Mouse (Mus musculus): ENCODE measurements around the gene Slc16a7. TPM values are rescaled to one million over a fixed set of nuclear protein-coding genes. Genes with fewer than 3 reads are reported as not detected.

The Slc16a7 gene
- polyA plus RNA-seq, 1 experiment from 2014 or later, result 5.6 TPM

DNA sequence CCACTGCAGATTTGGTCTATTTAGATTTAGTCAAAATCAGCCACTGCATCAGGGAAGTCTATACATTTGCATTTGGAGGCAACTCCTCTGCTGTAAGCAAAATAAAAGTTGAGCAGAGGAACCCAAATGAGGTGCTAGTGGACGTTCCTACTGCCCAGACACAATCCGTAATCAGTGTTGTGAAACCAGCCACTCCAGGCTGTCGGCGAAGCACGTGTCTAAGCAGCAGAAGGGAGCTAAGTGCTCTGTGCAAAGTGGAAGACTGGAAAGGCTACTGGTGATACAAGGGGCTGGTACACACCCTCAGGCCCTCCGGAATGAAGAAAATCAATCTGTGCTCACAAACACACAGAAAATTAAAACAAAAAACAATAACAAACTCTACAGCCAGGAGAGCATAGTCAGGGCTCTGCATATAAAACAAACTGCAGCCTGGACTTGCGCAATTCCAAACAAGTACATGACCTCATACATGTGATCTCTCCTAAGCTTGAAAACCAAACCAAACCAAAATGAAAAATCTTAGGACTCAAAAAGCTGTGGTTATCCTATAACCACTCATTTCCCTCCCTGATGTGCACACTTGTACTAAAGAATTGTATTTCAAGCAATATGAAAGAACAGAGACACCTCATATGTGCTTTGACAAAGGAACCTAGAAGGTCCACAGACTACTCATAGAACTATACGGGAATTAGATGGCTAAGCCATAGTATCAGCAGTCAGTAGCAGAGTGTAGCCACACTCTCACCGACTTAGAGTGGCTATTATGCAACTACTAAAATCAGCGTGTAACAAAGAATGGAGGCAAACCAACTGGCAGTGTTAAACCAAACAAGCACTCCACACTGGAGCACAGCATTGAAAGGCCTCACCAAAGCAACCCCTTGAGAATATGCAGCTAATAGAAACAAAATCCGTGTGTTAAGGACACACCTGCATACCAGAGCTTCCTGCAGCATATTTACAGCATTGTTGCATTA lies 67.5 kb downstream of the Slc16a7 start:
- Histone ChIP-seq H3K36me3 (no peaks in the 10 kb centered on the region), H3K27me3 (no peaks in the 10 kb centered on the region), H3K27ac (no peak overlapping the region), H3K4me2 (replicated peaks) (no peak overlapping the region), H3K4me1 (no peaks in the 10 kb centered on the region), H3K9ac (no peak overlapping the region), H3K9me3 (no peaks in the 10 kb centered on the region), H3K4me3 (no peak overlapping the region)
- no peak for ATAC-seq (ENCODE audit: insufficient number of reproducible peaks, insufficient read depth, low FRiP score, low TSS enrichment)
- 82% methylated on average over 11 of the region's 11 CpGs for WGBS

GRCm38 (mm10) chr10:125317317-125317716 lies 71.9 kb downstream of the Slc16a7 start:
- no peaks in the 10 kb centered on the region for H3K36me3 ChIP-seq
- H3K4me1 ChIP-seq, result no peaks in the 10 kb centered on the region
- no peak for ATAC-seq (ENCODE audit: insufficient number of reproducible peaks, insufficient read depth, low FRiP score, low TSS enrichment)
- H3K27ac ChIP-seq, result no peak overlapping the region
- no peaks in the 10 kb centered on the region for H3K27me3 ChIP-seq
- no peak overlapping the region for H3K9ac ChIP-seq
- 64% methylated on average over 6 of the region's 6 CpGs for WGBS
- no peak overlapping the region for H3K4me3 ChIP-seq
- no peaks in the 10 kb centered on the region for H3K9me3 ChIP-seq
- H3K4me2 ChIP-seq (replicated peaks), result no peak overlapping the region

DNA sequence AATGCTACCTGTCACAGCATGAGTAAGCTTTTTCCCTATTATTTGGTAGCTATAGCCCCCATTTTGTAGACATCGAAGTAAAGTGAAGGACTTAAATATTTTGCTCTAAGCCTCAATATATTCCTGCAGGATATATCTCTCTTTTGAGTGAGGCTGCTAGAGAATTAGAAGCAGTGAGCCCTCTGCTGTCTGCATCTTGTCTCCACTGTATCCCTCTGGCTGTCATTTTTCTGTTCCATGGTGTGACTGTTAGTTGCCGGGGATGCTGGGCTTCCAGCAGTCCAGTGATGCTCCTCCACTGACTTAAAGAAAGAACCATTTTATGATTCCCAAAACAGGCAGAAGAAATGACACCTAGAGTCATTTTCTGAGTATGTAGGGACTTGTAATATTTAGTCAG lies 78.4 kb downstream of the Slc16a7 start:
- H3K4me3 ChIP-seq, result no peak overlapping the region
- no peak overlapping the region for H3K4me2 ChIP-seq (replicated peaks)
- no peaks in the 10 kb centered on the region for H3K9me3 ChIP-seq
- 90% methylated on average over 2 of the region's 2 CpGs for WGBS
- H3K27ac ChIP-seq, result no peak overlapping the region
- H3K9ac ChIP-seq, result no peak overlapping the region
- H3K4me1 ChIP-seq, result no peaks in the 10 kb centered on the region
- no peak for ATAC-seq (ENCODE audit: insufficient number of reproducible peaks, insufficient read depth, low FRiP score, low TSS enrichment)
- H3K27me3 ChIP-seq, result no peaks in the 10 kb centered on the region
- H3K36me3 ChIP-seq, result no peaks in the 10 kb centered on the region

DNA sequence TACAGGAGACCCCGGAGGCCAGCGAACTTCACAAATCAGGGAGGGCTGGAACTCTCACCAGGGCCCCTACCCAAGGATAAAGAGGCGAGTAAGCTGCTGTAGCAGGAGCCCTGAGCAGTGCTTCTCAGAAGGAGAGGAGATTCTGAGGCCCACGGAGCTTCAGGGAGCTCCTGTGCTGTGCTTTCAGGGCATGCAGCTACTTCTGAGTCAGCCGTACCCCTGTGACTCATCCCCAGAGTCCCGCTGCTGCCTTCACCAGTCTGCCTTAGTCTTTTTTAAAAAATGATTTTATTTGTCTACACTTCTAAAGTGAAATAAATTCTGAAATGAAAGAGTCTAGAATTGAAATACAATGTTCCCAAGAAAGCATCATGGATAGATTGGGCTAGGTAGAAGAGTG lies 91.2 kb downstream of the Slc16a7 start:
- Histone ChIP-seq H3K4me3 (no peak overlapping the region), H3K27ac (no peak overlapping the region), H3K9ac (no peak overlapping the region), H3K36me3 (no peaks in the 10 kb centered on the region), H3K27me3 (no peaks in the 10 kb centered on the region), H3K4me2 (replicated peaks) (no peak overlapping the region), H3K4me1 (no peaks in the 10 kb centered on the region), H3K9me3 (no peaks in the 10 kb centered on the region)
- WGBS, result 80% methylated on average over 6 of the region's 6 CpGs
- no peak for ATAC-seq (ENCODE audit: insufficient number of reproducible peaks, insufficient read depth, low FRiP score, low TSS enrichment)

DNA sequence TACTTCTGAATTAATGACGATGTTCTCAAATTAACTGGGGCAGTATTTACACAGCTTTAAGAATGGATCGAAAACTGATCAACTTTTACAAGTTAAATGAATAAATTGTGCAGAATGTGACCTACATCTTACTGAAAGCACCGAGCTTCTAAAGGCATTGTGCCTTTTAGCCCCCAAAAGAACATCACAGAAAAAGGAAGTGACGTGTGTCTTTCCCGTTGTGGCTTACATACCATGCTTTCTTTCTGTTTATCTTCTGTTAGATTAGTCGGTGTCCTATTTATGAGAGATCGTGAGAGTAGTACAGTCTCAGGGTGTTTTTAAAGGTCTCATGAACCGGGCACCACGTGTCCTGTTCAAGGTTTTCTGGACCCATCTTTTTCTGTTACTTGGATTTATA lies 98.9 kb downstream of the Slc16a7 start:
- Histone ChIP-seq H3K27ac (no peak overlapping the region), H3K36me3 (no peaks in the 10 kb centered on the region), H3K9me3 (no peaks in the 10 kb centered on the region), H3K4me3 (no peak overlapping the region), H3K27me3 (no peaks in the 10 kb centered on the region), H3K9ac (no peak overlapping the region), H3K4me2 (replicated peaks) (no peak overlapping the region), H3K4me1 (no peaks in the 10 kb centered on the region)
- WGBS, result 86% methylated on average over 9 of the region's 9 CpGs
- ATAC-seq (ENCODE audit: insufficient number of reproducible peaks, insufficient read depth, low FRiP score, low TSS enrichment), result no peak

DNA sequence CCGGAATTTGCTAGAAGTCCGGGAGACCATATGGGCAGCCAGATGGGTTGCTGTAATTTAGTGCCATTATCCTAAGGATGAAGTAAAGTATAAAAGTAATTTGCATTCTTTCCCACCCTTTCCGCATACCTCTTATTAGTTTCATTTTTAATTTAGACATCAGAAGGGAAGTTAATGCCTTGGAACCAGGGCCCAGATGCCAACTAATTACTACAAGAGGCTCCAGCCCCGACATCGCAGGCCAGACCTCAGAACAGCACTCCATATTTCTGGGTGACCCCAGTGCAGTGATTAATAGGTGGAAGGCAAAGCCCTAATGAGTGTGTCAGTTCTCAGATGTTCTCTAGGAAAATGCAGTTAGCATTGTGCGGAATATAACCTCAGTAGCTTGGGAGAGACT lies 100.7 kb downstream of the Slc16a7 start:
- no peaks in the 10 kb centered on the region for H3K4me1 ChIP-seq
- 71% methylated on average over 6 of the region's 6 CpGs for WGBS
- no peaks in the 10 kb centered on the region for H3K9me3 ChIP-seq
- no peak overlapping the region for H3K4me2 ChIP-seq (replicated peaks)
- ATAC-seq (ENCODE audit: insufficient number of reproducible peaks, insufficient read depth, low FRiP score, low TSS enrichment), result no peak
- no peaks in the 10 kb centered on the region for H3K27me3 ChIP-seq
- H3K36me3 ChIP-seq, result no peaks in the 10 kb centered on the region
- H3K9ac ChIP-seq, result no peak overlapping the region
- H3K27ac ChIP-seq, result no peak overlapping the region
- no peak overlapping the region for H3K4me3 ChIP-seq

DNA sequence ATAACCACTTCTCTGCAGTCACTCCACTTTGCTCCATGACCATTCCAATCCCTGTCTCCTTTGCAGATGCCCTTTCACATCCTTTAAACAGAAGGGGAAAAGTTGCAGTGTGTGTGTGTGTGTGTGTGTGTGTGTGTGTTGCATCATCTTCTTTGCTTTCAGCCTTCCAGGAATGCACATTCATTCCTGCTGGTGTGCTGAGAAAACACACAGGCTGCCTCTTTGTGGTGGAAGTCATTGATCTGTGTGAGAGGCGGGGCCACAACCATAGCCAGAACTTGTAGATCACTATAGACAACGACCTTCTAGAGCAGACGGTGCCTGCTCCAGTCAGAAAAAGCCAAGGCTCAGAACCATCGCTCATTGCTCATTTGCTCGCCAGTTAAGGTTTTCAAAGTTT lies 103.9 kb downstream of the Slc16a7 start:
- no peaks in the 10 kb centered on the region for H3K36me3 ChIP-seq
- H3K9me3 ChIP-seq, result no peaks in the 10 kb centered on the region
- H3K27ac ChIP-seq, result no peak overlapping the region
- no peak overlapping the region for H3K9ac ChIP-seq
- H3K4me2 ChIP-seq (replicated peaks), result no peak overlapping the region
- H3K4me3 ChIP-seq, result no peak overlapping the region
- ATAC-seq (ENCODE audit: insufficient number of reproducible peaks, insufficient read depth, low FRiP score, low TSS enrichment), result no peak
- H3K4me1 ChIP-seq, result no peaks in the 10 kb centered on the region
- no peaks in the 10 kb centered on the region for H3K27me3 ChIP-seq
- 84% methylated on average over 5 of the region's 5 CpGs for WGBS

GRCm38 (mm10) chr10:125275149-125275848 lies 114.0 kb downstream of the Slc16a7 start:
- no peak for ATAC-seq (ENCODE audit: insufficient number of reproducible peaks, insufficient read depth, low FRiP score, low TSS enrichment)
- no peaks in the 10 kb centered on the region for H3K4me1 ChIP-seq
- no peak overlapping the region for H3K27ac ChIP-seq
- no peak overlapping the region for H3K9ac ChIP-seq
- no peaks in the 10 kb centered on the region for H3K9me3 ChIP-seq
- 78% methylated on average over 12 of the region's 12 CpGs for WGBS
- H3K4me3 ChIP-seq, result no peak overlapping the region
- no peaks in the 10 kb centered on the region for H3K36me3 ChIP-seq
- H3K4me2 ChIP-seq (replicated peaks), result no peak overlapping the region
- no peaks in the 10 kb centered on the region for H3K27me3 ChIP-seq

GRCm38 (mm10) chr10:125274519-125275148 lies 114.6 kb downstream of the Slc16a7 start:
- Histone ChIP-seq H3K4me3 (no peak overlapping the region), H3K4me2 (replicated peaks) (no peak overlapping the region), H3K27ac (no peak overlapping the region), H3K4me1 (no peaks in the 10 kb centered on the region), H3K9ac (no peak overlapping the region), H3K27me3 (no peaks in the 10 kb centered on the region), H3K9me3 (no peaks in the 10 kb centered on the region), H3K36me3 (no peaks in the 10 kb centered on the region)
- ATAC-seq (ENCODE audit: insufficient number of reproducible peaks, insufficient read depth, low FRiP score, low TSS enrichment), result no peak
- 82% methylated on average over 5 of the region's 5 CpGs for WGBS

GRCm38 (mm10) chr10:125273759-125274158 lies 115.5 kb downstream of the Slc16a7 start:
- no peak for ATAC-seq (ENCODE audit: insufficient number of reproducible peaks, insufficient read depth, low FRiP score, low TSS enrichment)
- Histone ChIP-seq H3K27ac (no peak overlapping the region), H3K9ac (no peak overlapping the region), H3K27me3 (no peaks in the 10 kb centered on the region), H3K4me3 (no peak overlapping the region), H3K9me3 (no peaks in the 10 kb centered on the region), H3K4me1 (no peaks in the 10 kb centered on the region), H3K36me3 (no peaks in the 10 kb centered on the region), H3K4me2 (replicated peaks) (no peak overlapping the region)
- 62% methylated on average over 7 of the region's 7 CpGs for WGBS

DNA sequence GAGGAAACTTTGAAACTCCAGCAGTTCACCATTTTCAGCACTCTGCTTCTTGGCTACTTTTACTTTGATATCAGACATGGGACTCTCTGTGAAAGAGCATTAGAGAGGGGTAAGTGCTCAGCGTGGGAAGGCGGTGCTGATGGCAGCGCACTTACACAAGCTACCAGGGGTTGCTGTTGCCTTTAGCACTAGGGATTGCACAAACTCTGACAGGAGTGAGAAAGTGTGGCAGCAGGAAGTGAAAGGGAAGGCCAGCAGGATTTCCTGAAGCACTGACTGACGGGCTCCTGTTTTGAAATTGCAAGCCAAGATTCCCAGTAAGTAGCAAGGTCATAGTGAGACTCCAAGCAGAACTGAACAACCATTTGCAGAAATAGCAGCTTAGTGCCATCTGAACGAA lies 117.8 kb downstream of the Slc16a7 start:
- 84% methylated on average over 5 of the region's 5 CpGs for WGBS
- H3K27ac ChIP-seq, result no peak overlapping the region
- no peaks in the 10 kb centered on the region for H3K4me1 ChIP-seq
- H3K9ac ChIP-seq, result no peak overlapping the region
- no peaks in the 10 kb centered on the region for H3K9me3 ChIP-seq
- no peaks in the 10 kb centered on the region for H3K36me3 ChIP-seq
- H3K4me3 ChIP-seq, result no peak overlapping the region
- no peak overlapping the region for H3K4me2 ChIP-seq (replicated peaks)
- H3K27me3 ChIP-seq, result no peaks in the 10 kb centered on the region
- ATAC-seq (ENCODE audit: insufficient number of reproducible peaks, insufficient read depth, low FRiP score, low TSS enrichment), result no peak

DNA sequence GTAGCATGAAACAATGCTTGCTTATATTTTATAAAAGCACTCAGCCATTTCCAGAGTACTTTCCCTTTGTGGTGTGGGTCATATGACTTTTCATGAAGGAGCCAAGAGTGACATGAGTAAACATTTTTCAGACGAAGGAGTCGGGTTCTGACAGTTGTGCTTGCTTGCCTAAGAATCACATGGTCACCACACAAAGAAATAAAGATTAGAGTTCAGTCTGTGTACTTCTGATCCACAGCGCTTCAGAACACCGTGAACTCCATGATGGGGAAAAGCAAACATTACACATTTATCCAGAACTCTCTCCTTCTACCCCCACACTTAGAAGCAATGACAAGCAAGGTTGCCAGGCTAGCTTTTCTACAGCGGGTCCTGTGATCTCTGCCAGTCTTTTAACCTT lies 119.0 kb downstream of the Slc16a7 start:
- H3K36me3 ChIP-seq, result no peaks in the 10 kb centered on the region
- H3K4me1 ChIP-seq, result no peaks in the 10 kb centered on the region
- H3K9me3 ChIP-seq, result no peaks in the 10 kb centered on the region
- no peak overlapping the region for H3K27ac ChIP-seq
- ATAC-seq (ENCODE audit: insufficient number of reproducible peaks, insufficient read depth, low FRiP score, low TSS enrichment), result no peak
- 53% methylated on average over 5 of the region's 5 CpGs for WGBS
- H3K9ac ChIP-seq, result no peak overlapping the region
- no peak overlapping the region for H3K4me3 ChIP-seq
- H3K4me2 ChIP-seq (replicated peaks), result no peak overlapping the region
- H3K27me3 ChIP-seq, result no peaks in the 10 kb centered on the region

All from embryonic facial prominence, embryonic 12.5 days (tissue).